Mouse (Mus musculus) neural tube, embryonic 13.5 days (tissue): ENCODE data around the gene Zfp988. TPM values are rescaled to one million over a fixed set of nuclear protein-coding genes. Genes with fewer than 3 reads are reported as not detected.
A peak's percentile ranks its signal among the peaks of the same experiment; 100 is the strongest.
"Not testable (repeated sequence)": the region's sequence is repeated elsewhere in the genome, so short reads cannot be mapped to it uniquely, and the experiment has no call there.

Experiments used
- ATAC-seq: fragments of 200-750 bp; cut with Nextera tagmentation; 2 replicates; pipeline ENCODE4 v1.8.0; 2017; ENCODE audit warnings: low read depth, mild to moderate bottlenecking, moderate TSS enrichment, moderate library complexity
- H3K27ac ChIP-seq: fragments of 300-500 bp; sonication (generic); replicated peaks from 2 replicates; pipeline ENCODE4 v1.5.1; 2015; ENCODE audit warnings: moderate library complexity, mild to moderate bottlenecking, inconsistent platforms
- H3K27me3 ChIP-seq: fragments of 300-500 bp; sonication (generic); 2 replicates; pipeline ENCODE4 v1.6.1; 2015; ENCODE audit warnings: mild to moderate bottlenecking, inconsistent platforms
- H3K36me3 ChIP-seq: fragments of 300-500 bp; sonication (generic); 2 replicates; pipeline ENCODE4 v1.6.1; 2015; ENCODE audit warnings: mild to moderate bottlenecking, inconsistent platforms
- H3K4me1 ChIP-seq: fragments of 300-500 bp; sonication (generic); replicated peaks from 2 replicates; pipeline ENCODE4 v1.6.1; 2015; ENCODE audit warnings: inconsistent platforms
- H3K4me2 ChIP-seq: fragments of 300-500 bp; sonication (generic); 2 replicates; pipeline ENCODE4 v1.6.1; 2015; ENCODE audit warnings: inconsistent platforms, mild to moderate bottlenecking, moderate library complexity
- H3K4me3 ChIP-seq: fragments of 300-500 bp; sonication (generic); 2 replicates; pipeline ENCODE4 v1.5.1; 2015; ENCODE audit warnings: mild to moderate bottlenecking, inconsistent platforms
- H3K9ac ChIP-seq: fragments of 300-500 bp; sonication (generic); 2 replicates; pipeline ENCODE4 v1.6.1; 2015; ENCODE audit warnings: moderate library complexity, mild to moderate bottlenecking, inconsistent platforms
- H3K9me3 ChIP-seq: fragments of 300-500 bp; sonication (generic); 2 replicates; pipeline ENCODE4 v1.6.1; 2016; ENCODE audit warnings: inconsistent platforms
- WGBS: fragments of 180-500 bp; shearing (Covaris S2); methylation state at CpG from one replicate; pipeline ENCODE4 v1.1.7; 2015; 5-methylcytosine and 5-hydroxymethylcytosine counted together
- polyA plus RNA-seq: library from polyadenylated mRNA; unstranded; fragments of >200 nt; fragmentation: Nextera tagmentation; extraction: Ambion mirVana; gene quantifications from 2 replicates; pipeline ENCODE4 v1.2.1, GENCODE M21; 2015

Zfp988 gene
- 0.20 TPM in 1 of 2 replicates, not detected in the other for polyA plus RNA-seq

DNA sequence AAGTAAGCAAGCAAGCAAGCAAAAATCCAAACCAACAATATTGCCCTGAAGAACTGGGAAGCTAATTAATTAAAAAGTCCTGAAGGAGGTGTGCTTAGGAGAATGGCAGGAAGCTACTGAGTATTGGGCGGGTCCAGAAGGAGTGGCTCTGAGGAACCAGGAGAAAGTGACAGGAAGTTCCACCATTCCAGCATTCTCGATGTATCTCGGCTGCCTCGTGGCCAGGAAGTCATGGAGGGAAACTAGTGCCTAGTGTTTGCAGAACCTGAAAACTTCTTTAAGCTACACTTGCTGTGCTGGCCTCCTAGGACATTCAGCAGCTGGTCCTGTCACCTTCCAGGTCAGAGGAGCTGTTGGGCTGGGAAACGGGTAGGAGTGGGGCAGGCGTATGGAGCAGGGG, at the start of gene Zfp988:
Zfp988 (plus strand) TSS at position 239 of the 400 bp plus-strand sequence.
- not testable (repeated sequence) for H3K9ac ChIP-seq, H3K4me2 ChIP-seq, ATAC-seq, H3K27ac ChIP-seq, H3K4me3 ChIP-seq, H3K4me1 ChIP-seq, H3K27me3 ChIP-seq, H3K36me3 ChIP-seq
- WGBS: 91% methylated on average over 6 of the region's 6 CpGs
- peaks cover 20% of the 10 kb centered on the region for H3K9me3 ChIP-seq

GRCm38 (mm10) chr4:147262708-147263107, 42.8 kb upstream of the Zfp988 start:
- 92% methylated on average over 2 of the region's 3 CpGs for WGBS
- not testable (repeated sequence) for H3K4me2 ChIP-seq

DNA sequence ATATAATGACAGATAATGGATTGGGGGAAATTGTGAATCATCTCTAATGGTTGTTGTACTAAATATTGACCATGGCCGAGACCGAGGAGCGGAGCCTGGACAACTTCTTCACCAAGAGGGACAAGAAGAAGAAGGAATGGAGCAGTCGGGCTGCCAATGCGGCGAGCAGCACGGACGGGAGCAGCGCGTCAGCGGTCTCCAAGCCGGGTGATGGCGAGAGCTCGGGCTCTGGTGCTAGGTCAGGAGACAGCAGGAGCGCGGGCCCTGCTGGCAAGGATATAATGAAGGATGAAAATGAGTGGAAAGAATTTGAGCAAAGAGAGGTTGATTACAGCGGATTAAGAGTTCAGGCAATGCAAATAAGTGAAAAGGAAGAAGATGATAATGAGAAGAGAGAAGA, 38.2 kb upstream of the Zfp988 start:
- peaks cover 39% of the 10 kb centered on the region for H3K9me3 ChIP-seq
- H3K4me2 ChIP-seq, H3K36me3 ChIP-seq, H3K4me1 ChIP-seq, ATAC-seq, H3K27me3 ChIP-seq, H3K4me3 ChIP-seq, H3K27ac ChIP-seq, H3K9ac ChIP-seq: not testable (repeated sequence)
- 90% methylated on average over 17 of the region's 17 CpGs for WGBS

More at GRCm38 (mm10) chr4:147262708-147263107, 42.8 kb upstream of the Zfp988 start:
- H3K4me1 ChIP-seq, H3K4me3 ChIP-seq, H3K27me3 ChIP-seq, H3K9ac ChIP-seq, H3K27ac ChIP-seq, ATAC-seq, H3K36me3 ChIP-seq: not testable (repeated sequence)
- H3K9me3 ChIP-seq: peaks cover 22% of the 10 kb centered on the region

DNA sequence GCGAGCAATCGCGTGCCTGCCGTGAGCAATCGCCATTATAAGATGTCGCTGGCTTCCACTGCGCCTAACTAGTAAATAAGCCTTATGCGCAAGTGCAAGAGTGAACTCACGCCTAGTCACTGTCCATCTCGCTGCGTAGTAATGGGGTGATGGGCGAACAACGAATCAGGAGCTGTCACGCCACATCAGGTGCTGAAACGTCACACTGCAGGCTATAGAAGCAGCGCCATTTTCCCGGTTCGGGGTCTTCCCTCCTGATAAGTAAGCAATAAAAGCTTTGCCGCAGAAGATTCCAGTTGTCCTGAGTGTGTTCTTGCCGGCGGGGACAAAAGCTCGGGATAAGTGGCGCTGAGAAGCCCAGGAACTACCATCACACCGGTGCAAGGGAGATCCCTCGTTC, 36.7 kb upstream of the Zfp988 start:
- peaks cover 47% of the 10 kb centered on the region for H3K9me3 ChIP-seq
- H3K27me3 ChIP-seq, H3K36me3 ChIP-seq, H3K27ac ChIP-seq, ATAC-seq, H3K4me1 ChIP-seq, H3K4me2 ChIP-seq, H3K9ac ChIP-seq, H3K4me3 ChIP-seq: not testable (repeated sequence)
- 90% methylated on average over 25 of the region's 25 CpGs for WGBS

GRCm38 (mm10) chr4:147270026-147270425, 35.4 kb upstream of the Zfp988 start:
- H3K36me3 ChIP-seq, H3K4me1 ChIP-seq, ATAC-seq, H3K27ac ChIP-seq, H3K9ac ChIP-seq, H3K4me3 ChIP-seq, H3K27me3 ChIP-seq, H3K4me2 ChIP-seq: not testable (repeated sequence)
- H3K9me3 ChIP-seq: peaks cover 57% of the 10 kb centered on the region
- 87% methylated on average over 4 of the region's 4 CpGs for WGBS

DNA sequence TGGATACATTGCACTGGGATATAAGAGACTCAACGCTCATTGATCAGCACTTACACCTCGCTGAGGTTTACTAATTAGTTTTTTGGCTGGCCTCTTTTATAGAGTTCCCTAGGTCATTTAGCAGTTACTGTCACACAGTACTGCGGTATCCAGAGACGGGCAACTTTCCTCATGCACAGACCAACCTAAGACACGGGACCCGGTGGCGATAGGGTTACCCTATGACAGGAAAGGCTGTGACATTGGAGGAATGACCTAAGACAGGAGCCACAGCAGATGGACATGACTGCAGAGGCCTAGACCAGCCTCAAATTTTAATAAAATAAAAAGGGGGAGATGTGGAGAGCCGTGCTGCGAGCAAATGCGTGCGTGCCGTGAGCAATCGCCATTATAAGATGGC, 33.9 kb upstream of the Zfp988 start:
- H3K4me2 ChIP-seq, H3K9ac ChIP-seq, ATAC-seq, H3K36me3 ChIP-seq, H3K4me1 ChIP-seq, H3K27ac ChIP-seq, H3K27me3 ChIP-seq, H3K4me3 ChIP-seq: not testable (repeated sequence)
- H3K9me3 ChIP-seq: peaks cover 69% of the 10 kb centered on the region
- WGBS: 89% methylated on average over 13 of the region's 13 CpGs

DNA sequence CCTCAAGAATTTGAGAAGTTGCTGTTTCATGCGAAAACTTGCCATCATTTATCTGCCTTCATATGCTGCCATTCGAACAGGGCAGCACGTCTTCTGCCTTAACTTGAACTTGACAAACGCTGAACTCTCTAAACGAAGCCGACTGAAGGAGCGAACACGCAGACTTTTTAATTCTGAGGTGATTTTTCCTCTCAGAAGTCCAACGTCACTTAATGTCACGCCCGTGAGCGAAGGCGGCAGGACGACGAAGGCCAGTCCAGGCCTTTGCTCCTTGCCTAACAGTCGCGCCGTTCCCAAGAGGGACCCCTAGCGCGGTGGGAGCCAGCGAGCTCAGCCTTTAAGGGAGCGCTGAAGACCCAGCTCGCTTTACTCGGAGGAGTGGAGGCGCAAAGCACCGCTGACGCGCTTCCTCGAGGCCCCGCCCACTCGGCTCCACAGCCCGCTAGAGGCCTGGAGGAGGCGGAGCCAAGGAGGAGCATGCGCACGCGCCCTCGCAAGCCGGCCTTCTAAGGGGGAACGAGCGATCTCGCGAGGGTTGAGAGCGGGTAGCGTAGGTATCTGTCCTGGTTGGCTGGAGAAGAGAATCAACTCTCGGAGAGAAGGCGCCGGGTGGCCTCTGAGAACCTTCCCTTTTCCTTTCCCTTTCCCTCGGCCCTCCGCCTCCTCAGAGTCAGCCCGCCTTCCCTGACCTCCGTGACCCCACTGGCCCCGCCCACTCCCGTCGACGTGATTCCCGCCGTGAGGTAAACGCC, 30.3 kb upstream of the Zfp988 start:
- 39% methylated on average over 58 of the region's 58 CpGs for WGBS
- H3K36me3 ChIP-seq, H3K4me1 ChIP-seq, H3K9ac ChIP-seq, H3K27me3 ChIP-seq, H3K27ac ChIP-seq: not testable (repeated sequence)
- ATAC-seq: peak; percentile 59; the same call in 1 of the 2 replicates
- peak overlapping the region; percentile 27 for H3K4me3 ChIP-seq
- H3K9me3 ChIP-seq: peaks cover 46% of the 10 kb centered on the region
- H3K4me2 ChIP-seq: peak overlapping the region; percentile 43

GRCm38 (mm10) chr4:147275773-147276140, 29.7 kb upstream of the Zfp988 start:
- peak overlapping the region; percentile 27 for H3K4me3 ChIP-seq
- H3K4me1 ChIP-seq, H3K27ac ChIP-seq, ATAC-seq, H3K36me3 ChIP-seq, H3K9ac ChIP-seq, H3K27me3 ChIP-seq: not testable (repeated sequence)
- peak overlapping the region; percentile 43 for H3K4me2 ChIP-seq
- H3K9me3 ChIP-seq: peaks cover 46% of the 10 kb centered on the region
- WGBS: 23% methylated on average over 54 of the region's 54 CpGs

DNA sequence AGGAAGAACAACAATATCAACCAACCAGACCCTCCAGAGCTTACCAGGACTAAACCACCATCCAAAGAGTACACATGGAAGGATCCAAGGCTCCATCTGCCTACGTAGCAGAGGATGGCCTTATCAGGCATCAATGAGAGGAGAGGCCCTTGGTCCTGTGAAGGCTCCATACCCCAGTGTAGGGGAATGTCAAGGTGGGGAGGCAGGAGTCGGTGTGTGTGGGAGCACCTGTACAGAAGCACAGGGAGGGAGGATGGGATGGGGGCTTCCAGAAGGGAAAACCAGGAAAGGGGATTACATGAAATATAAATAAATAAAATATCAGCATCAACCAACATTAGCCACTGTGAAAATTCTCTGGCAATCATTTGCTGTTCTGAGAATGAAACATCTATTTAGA, 25.1 kb upstream of the Zfp988 start:
- not testable (repeated sequence) for H3K36me3 ChIP-seq, H3K27me3 ChIP-seq, H3K9ac ChIP-seq, H3K4me3 ChIP-seq, H3K27ac ChIP-seq, ATAC-seq, H3K4me1 ChIP-seq, H3K4me2 ChIP-seq
- WGBS: 79% methylated on average over 2 of the region's 2 CpGs
- peaks cover 22% of the 10 kb centered on the region for H3K9me3 ChIP-seq

DNA sequence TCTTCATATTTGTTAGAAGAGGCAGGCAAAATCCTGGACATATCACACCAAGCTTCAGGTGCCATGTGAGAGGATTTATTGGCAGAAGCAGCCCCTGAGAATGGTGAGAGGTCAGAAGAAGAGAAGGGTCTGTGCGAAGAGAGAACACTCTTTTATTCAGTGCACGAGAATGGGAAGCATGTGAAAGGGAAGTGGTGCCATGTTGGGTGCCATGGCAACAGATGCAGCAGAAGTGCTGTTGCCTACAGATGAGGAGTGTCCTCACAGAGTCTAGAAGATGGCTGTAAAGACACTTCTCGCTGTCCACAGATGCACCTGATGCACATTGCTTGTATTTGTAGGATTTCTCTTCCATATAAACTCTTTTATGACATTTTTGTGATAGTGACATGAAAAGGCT, 6.9 kb upstream of the Zfp988 start:
- H3K4me2 ChIP-seq, ATAC-seq, H3K27me3 ChIP-seq, H3K4me3 ChIP-seq, H3K9ac ChIP-seq, H3K36me3 ChIP-seq, H3K4me1 ChIP-seq, H3K27ac ChIP-seq: not testable (repeated sequence)
- H3K9me3 ChIP-seq: peaks cover 36% of the 10 kb centered on the region
- WGBS: 73% methylated on average over 3 of the region's 3 CpGs

DNA sequence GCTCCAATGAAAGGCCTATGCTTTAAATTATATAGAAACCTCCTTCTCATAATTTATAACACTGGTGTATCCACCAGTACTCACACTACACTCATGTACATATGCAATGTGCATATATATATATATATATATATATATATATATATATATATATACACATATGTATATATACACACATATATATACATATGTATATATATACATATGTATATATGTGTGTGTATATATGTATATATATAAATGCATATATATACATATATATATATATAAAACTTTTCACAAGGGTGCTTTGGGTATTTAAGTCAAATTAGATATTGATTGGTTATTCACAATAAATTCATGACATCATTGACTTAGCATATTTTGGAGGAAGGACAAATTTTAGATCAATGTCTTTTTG, 3.1 kb upstream of the Zfp988 start:
- H3K36me3 ChIP-seq, H3K9ac ChIP-seq, H3K4me1 ChIP-seq, H3K4me3 ChIP-seq, H3K4me2 ChIP-seq, H3K27ac ChIP-seq, ATAC-seq, H3K27me3 ChIP-seq: not testable (repeated sequence)
- H3K9me3 ChIP-seq: peaks cover 27% of the 10 kb centered on the region

DNA sequence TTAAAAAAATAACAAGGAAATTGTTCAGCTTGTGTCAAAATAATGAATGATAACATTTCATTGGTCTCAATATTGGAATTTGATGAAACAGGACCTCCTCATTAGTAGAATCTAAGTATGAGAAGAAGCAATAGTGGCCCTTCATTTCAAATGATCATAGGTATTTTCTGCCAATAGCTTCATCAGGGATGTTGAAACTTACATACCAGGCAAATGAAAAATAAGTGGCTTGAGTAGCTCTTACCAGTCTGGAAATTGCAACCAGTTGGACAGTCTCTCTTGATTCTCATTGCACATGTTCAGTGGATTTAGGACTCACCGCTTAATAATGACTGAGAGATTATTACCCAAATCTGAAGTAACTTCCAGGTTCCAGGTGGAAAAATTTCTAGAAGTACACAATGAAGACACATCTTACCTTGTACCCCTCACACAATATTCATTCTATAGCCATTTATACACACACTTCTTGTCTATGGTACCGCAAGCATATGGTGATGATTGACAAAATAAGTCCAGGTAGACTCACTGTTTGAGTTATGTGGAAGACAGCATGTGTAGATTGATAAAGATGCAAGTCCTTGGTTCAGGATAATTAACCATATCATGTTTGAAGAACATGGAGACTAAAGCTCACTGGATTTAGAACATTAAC, 29.7 kb downstream of the Zfp988 start:
- H3K9me3 ChIP-seq: peaks cover 67% of the 10 kb centered on the region
- H3K9ac ChIP-seq, H3K4me3 ChIP-seq, H3K4me2 ChIP-seq, H3K27ac ChIP-seq, H3K36me3 ChIP-seq, H3K4me1 ChIP-seq, H3K27me3 ChIP-seq: not testable (repeated sequence)
- WGBS: 93% methylated on average over 2 of the region's 2 CpGs
- peak; percentile 50; the same call in 1 of the 2 replicates for ATAC-seq
